In genomic region chr2:147194711-147195615, GRCm38 (mm10) we compare ENCODE assay signal across 8 mouse cellular contexts. TPM values are rescaled to one million over a fixed set of nuclear protein-coding genes. Genes with fewer than 3 reads are reported as not detected.
DNase-seq lines count a peak whose midpoint lies in the region; ATAC-seq and TF ChIP-seq lines count a peak whose summit lies in the region.

No protein-coding gene starts in this region.

- no peak overlapping the region for H3K9ac ChIP-seq in heart, embryonic 11.5 days (ENCODE audit: low read depth, low read length)
- peak overlapping the region; percentile 35 for H3K9ac ChIP-seq in midbrain, embryonic 11.5 days (ENCODE audit: low read length)

- peak overlapping the region; percentile 45 for H3K4me3 ChIP-seq in heart, embryonic 11.5 days (ENCODE audit: low read depth, low read length)
- peak overlapping the region; percentile 4; the same call in 1 of the 2 replicates for H3K4me3 ChIP-seq in G1E (ENCODE audit: low read depth, low read length)
- H3K4me3 ChIP-seq in midbrain, embryonic 11.5 days (ENCODE audit: low read depth, low read length): peak overlapping the region; percentile 28

- TF ChIP-seq CTCF in G1E (IDR thresholded peaks at IDR 0.05; ENCODE audit: low read depth, low read length): no peak

- no peak overlapping the region for H3K27ac ChIP-seq in heart, embryonic 11.5 days (ENCODE audit: low read depth, low read length)
- no peak overlapping the region for H3K27ac ChIP-seq in midbrain, embryonic 11.5 days (ENCODE audit: low read depth, low read length)

- no peaks in the 10 kb centered on the region for H3K36me3 ChIP-seq in heart, embryonic 11.5 days (ENCODE audit: control insufficient read depth, insufficient read depth, low read length)
- H3K36me3 ChIP-seq in G1E (replicated peaks): no peaks in the 10 kb centered on the region
- no peaks in the 10 kb centered on the region for H3K36me3 ChIP-seq in midbrain, embryonic 11.5 days (ENCODE audit: control insufficient read depth, insufficient read depth, low read length)

- H3K9me3 ChIP-seq in heart, embryonic 11.5 days (replicated peaks; ENCODE audit: control insufficient read depth, low read length): no peaks in the 10 kb centered on the region
- H3K9me3 ChIP-seq in G1E (replicated peaks): peaks cover 43% of the 10 kb centered on the region
- no peaks in the 10 kb centered on the region for H3K9me3 ChIP-seq in midbrain, embryonic 11.5 days (ENCODE audit: control insufficient read depth, low read length)

- peaks cover 79% of the 10 kb centered on the region for H3K27me3 ChIP-seq in heart, embryonic 11.5 days (ENCODE audit: control insufficient read depth, insufficient read depth, low read length)
- H3K27me3 ChIP-seq in G1E (ENCODE audit: insufficient read depth, low read length): no peaks in the 10 kb centered on the region
- H3K27me3 ChIP-seq in midbrain, embryonic 11.5 days (ENCODE audit: control insufficient read depth, insufficient read depth, low read length): peaks cover 83% of the 10 kb centered on the region

- DNase-seq in heart, adult 8-10 months (ENCODE audit: low spot score): no peak
- DNase-seq in G1E (ENCODE audit: low spot score): no peak
- peak; percentile 95 for DNase-seq in midbrain, embryonic 11.5 days (ENCODE audit: low spot score, missing footprints)
- DNase-seq in cerebellum, adult 9-10 months: no peak
- no peak for DNase-seq in left cerebral cortex, adult 9 months (ENCODE audit: low spot score in 2 of 2)

- ATAC-seq in heart, embryonic 11.5 days (replicated peaks; ENCODE audit: insufficient number of reproducible peaks, low FRiP score, low TSS enrichment): peak; percentile 57
- ATAC-seq in G1E (ENCODE audit: extremely low read depth, insufficient number of reproducible peaks, low FRiP score, poor library complexity, severe bottlenecking): no peak
- peak; percentile 30 to 38 for ATAC-seq in hematopoietic stem cell, adult 5-6 weeks (replicated peaks in 1 of 2; ENCODE audit: insufficient read depth in 1 of 2, low FRiP score in 2 of 2, low TSS enrichment in 1 of 2, low read depth in 1 of 2, poor library complexity in 2 of 2, severe bottlenecking in 2 of 2)
- ATAC-seq in midbrain, embryonic 11.5 days (ENCODE audit: low FRiP score): peak; percentile 43
- ATAC-seq in CD4-positive, CD25-positive, alpha-beta regulatory T cell, adult 4 months: no peak

- peak overlapping the region; percentile 77 for H3K4me2 ChIP-seq in heart, embryonic 11.5 days
- H3K4me2 ChIP-seq in midbrain, embryonic 11.5 days: peak overlapping the region; percentile 50

- WGBS in heart, embryonic 11.5 days (ENCODE audit: insufficient replicate concordance): under 1% methylated on average over 57 of the region's 71 CpGs
- under 1% methylated on average over 69 of the region's 71 CpGs for WGBS in midbrain, embryonic 11.5 days

- peaks cover 12% of the 10 kb centered on the region; the same call in 1 of the 2 replicates for H3K4me1 ChIP-seq in heart, embryonic 11.5 days (ENCODE audit: control insufficient read depth, insufficient read depth, low read length)
- no peaks in the 10 kb centered on the region for H3K4me1 ChIP-seq in G1E (ENCODE audit: insufficient read depth, low read depth, low read length)
- H3K4me1 ChIP-seq in midbrain, embryonic 11.5 days (ENCODE audit: control insufficient read depth, insufficient read depth, low read length): peaks cover 18% of the 10 kb centered on the region

RNA-seq across cellular contexts. Expression of gene Nkx2-2, which starts 0.9 kb away (rescaled TPM):
- 0.27 TPM in 1 of 2 replicates, not detected in the other for polyA plus RNA-seq in heart, embryonic 11.5 days (2014; fragmentation: Nextera tagmentation; extraction: Ambion mirVana)
- not detected for total RNA-seq in heart, adult 8-10 months (2022)
- total RNA-seq in G1E (2014; fragmentation: Nextera tagmentation) (not detected in 2 replicates), G1E (2017) (0.41 TPM in 1 of 2 replicates, not detected in the other)
- not detected in 2 replicates for polyA plus RNA-seq in G1E (2012)
- not detected in 2 replicates for total RNA-seq in hematopoietic stem cell, adult 5-6 weeks (2017)
- polyA plus RNA-seq in midbrain, embryonic 11.5 days (2014; fragmentation: Nextera tagmentation; extraction: Ambion mirVana): 14.7 and 16.8 TPM in 2 replicates
- polyA plus RNA-seq in CD4-positive, CD25-positive, alpha-beta regulatory T cell, adult 4 months (2017; shearing (Covaris generic)): not detected

Comparison
In these comparisons a context has a peak if more than half of its experiments do, and no peak if none do; other contexts are left out.
1. ATAC-seq: peak in heart, embryonic 11.5 days (single experiment), hematopoietic stem cell, adult 5-6 weeks (2 of 2) and midbrain, embryonic 11.5 days (single experiment); none in G1E (single experiment) and CD4-positive, CD25-positive, alpha-beta regulatory T cell, adult 4 months (single experiment).
2. RNA of gene Nkx2-2, which starts 0.9 kb away (polyA plus RNA-seq): 14.7 to 16.8 TPM in midbrain, embryonic 11.5 days; 0.27 TPM in heart, embryonic 11.5 days, not detected in G1E and not detected in CD4-positive, CD25-positive, alpha-beta regulatory T cell, adult 4 months; every median in the first group is over 10 times any median in the second.
3. Peak in every context shown above with its lines, with median percentiles within 50 percentile points of each other: H3K4me3 ChIP-seq.